Mouse (Mus musculus) intestine, postnatal 0 days (tissue): Measurements from ENCODE around the gene Tmem151a. TPM values are rescaled to one million over a fixed set of nuclear protein-coding genes. Genes with fewer than 3 reads are reported as not detected.
A peak's percentile ranks its signal among the peaks of the same experiment; 100 is the strongest.
"Not testable (repeated sequence)": the region's sequence is repeated elsewhere in the genome, so short reads cannot be mapped to it uniquely, and the experiment has no call there.

Source experiments
- ATAC-seq: fragments of 200-750 bp; cut with Nextera tagmentation; 2 replicates; pipeline ENCODE4 v1.8.0; 2017; ENCODE audit warnings: mild to moderate bottlenecking, moderate TSS enrichment, moderate library complexity
- H3K27ac ChIP-seq: fragments of 300-500 bp; sonication (generic); 2 replicates; pipeline ENCODE4 v1.5.1; 2014; ENCODE audit warnings: mild to moderate bottlenecking, low read depth, low read length, moderate library complexity
- H3K27me3 ChIP-seq: fragments of 300-500 bp; sonication (generic); replicated peaks from 2 replicates; pipeline ENCODE4 v1.6.1; 2014; ENCODE audit warnings: low read length, mixed read lengths; ENCODE audit not compliant: control insufficient read depth, insufficient read depth
- H3K36me3 ChIP-seq: fragments of 300-500 bp; sonication (generic); 2 replicates; pipeline ENCODE4 v1.6.1; 2014; ENCODE audit warnings: mild to moderate bottlenecking, moderate library complexity; ENCODE audit not compliant: control insufficient read depth, insufficient read depth
- H3K4me1 ChIP-seq: fragments of 300-500 bp; sonication (generic); replicated peaks from 2 replicates; pipeline ENCODE4 v1.6.1; 2014; ENCODE audit warnings: antibody characterized with exemption, low read length, mixed read lengths; ENCODE audit not compliant: control insufficient read depth, insufficient read depth
- H3K4me2 ChIP-seq: fragments of 300-500 bp; sonication (generic); replicated peaks from 2 replicates; pipeline ENCODE4 v1.6.1; 2014; ENCODE audit warnings: low read depth, mild to moderate bottlenecking, moderate library complexity
- H3K4me3 ChIP-seq: fragments of 300-500 bp; sonication (generic); 2 replicates; pipeline ENCODE4 v1.5.1; 2014; ENCODE audit warnings: low read depth, low read length
- H3K9ac ChIP-seq: fragments of 300-500 bp; sonication (generic); 2 replicates; pipeline ENCODE4 v1.6.1; 2014; ENCODE audit warnings: mild to moderate bottlenecking, low read depth, low read length
- H3K9me3 ChIP-seq: fragments of 300-500 bp; sonication (generic); 2 replicates; pipeline ENCODE4 v1.6.1; 2016; ENCODE audit warnings: mixed run types; ENCODE audit not compliant: control insufficient read depth
- CTCF ChIP-seq: sonication (generic); IDR thresholded peaks from 2 replicates; pipeline ENCODE4 v1.5.1; 2016; ENCODE audit warnings: low read depth, mild to moderate bottlenecking, control low read depth, antibody characterized with exemption, moderate library complexity
- WGBS: fragments of 180-500 bp; shearing (Covaris S2); extraction: QIAGEN DNeasy Blood & Tissue Kit; methylation state at CpG from one replicate; pipeline ENCODE4 v1.1.7; 2014; 5-methylcytosine and 5-hydroxymethylcytosine counted together
- polyA plus RNA-seq: library from polyadenylated mRNA; unstranded; fragments of >200 nt; fragmentation: Nextera tagmentation; extraction: Ambion mirVana; gene quantifications from 2 replicates; pipeline ENCODE4 v1.2.1, GENCODE M21; 2015

Gene Tmem151a
- polyA plus RNA-seq, 1 experiment from 2014 or later: 4.0 TPM

GRCm38 (mm10) chr19:5087884-5088728 is 2.8 kb upstream of the Tmem151a start, which contains the start of gene Yif1a:
Gene Yif1a, plus strand, starts transcription at chr19:5088538.
- peak within 1 kb of the TSS; percentile 78 for H3K9ac ChIP-seq
- peak; percentile 90 for ATAC-seq
- peaks cover 33% of the 10 kb centered on the region for H3K36me3 ChIP-seq
- no peaks in the 10 kb centered on the region for H3K9me3 ChIP-seq
- TF ChIP-seq CTCF: peak; percentile 87
- peak within 1 kb of the TSS; percentile 91 for H3K4me3 ChIP-seq
- peaks cover 8% of the 10 kb centered on the region; the same call in 1 of the 2 replicates for H3K4me1 ChIP-seq
- H3K4me2 ChIP-seq: peak within 1 kb of the TSS; percentile 81
- peak within 1 kb of the TSS; percentile 95 for H3K27ac ChIP-seq
- WGBS: under 1% methylated on average over 58 of the region's 58 CpGs
- H3K27me3 ChIP-seq: peaks cover 29% of the 10 kb centered on the region

DNA sequence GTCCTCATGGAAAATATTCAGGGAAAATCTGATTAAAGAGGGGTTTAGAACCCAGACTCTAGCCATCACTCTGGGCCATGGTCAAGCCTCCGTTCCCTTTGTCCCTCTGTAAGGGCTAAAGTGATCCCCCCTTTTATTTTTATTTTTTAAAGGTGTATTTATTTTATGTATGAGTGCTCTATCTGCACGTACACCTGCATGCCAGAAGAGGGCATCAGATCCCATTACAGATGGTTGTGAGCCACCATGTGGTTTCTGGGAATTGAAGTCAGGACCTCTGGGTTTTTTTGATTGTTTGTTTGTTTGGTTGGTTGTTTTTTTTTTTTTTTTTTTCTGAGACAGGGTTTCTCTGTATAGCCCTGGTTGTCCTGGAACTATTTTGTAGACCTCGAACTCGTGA is 1.2 kb upstream of the Tmem151a start:
- WGBS: 53% methylated on average over 4 of the region's 4 CpGs
- not testable (repeated sequence) for H3K4me3 ChIP-seq, ATAC-seq, H3K9ac ChIP-seq, H3K4me2 ChIP-seq, H3K9me3 ChIP-seq, H3K27ac ChIP-seq, H3K4me1 ChIP-seq
- TF ChIP-seq CTCF: peak; percentile 40
- peaks cover 45% of the 10 kb centered on the region for H3K27me3 ChIP-seq
- peaks cover 18% of the 10 kb centered on the region for H3K36me3 ChIP-seq

GRCm38 (mm10) chr19:5084834-5085144 is 542 bp downstream of the Tmem151a start:
- Histone ChIP-seq H3K27me3 (peaks cover 57% of the 10 kb centered on the region), H3K4me2 (peak overlapping the region; percentile 84), H3K9me3 (no peaks in the 10 kb centered on the region)

DNA sequence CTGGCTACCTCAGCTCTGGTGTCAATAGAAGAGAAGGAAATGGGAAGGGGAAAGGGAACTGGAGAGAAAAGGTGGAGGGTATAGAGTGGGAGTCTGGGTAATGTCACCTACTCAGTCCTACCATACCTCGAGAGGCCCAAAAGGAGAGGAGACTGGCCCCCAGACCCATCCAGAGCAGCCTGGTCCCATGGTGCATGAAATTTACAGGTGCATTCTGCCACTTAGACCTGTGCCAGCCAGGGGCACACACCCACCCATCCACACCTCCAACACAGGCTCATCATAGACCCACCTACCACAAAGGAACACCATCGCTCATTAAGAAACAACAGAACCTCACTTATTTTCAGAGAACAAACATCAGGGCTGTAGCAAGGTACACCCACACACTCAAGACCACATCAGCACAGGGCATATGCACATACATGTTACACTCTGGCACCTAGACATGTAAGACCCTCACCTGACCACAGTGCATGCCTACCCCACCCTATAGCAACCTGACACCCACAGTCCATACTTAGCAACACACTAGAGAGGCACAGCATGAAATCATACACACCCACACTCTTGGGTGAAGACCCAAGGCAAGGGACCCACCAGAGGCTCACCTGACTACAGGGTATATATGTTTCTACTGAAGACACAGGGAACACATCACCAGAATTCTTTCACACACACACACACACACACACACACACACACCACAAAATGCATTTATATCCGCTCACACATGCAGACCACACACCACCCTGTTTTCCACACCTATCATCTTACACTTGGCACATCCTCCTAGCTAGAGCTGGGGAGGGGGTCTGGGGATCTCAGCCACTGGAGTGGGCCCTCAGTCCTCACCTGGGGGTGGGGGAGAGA is 1.1 kb downstream of the Tmem151a start:
- 64% methylated on average over 3 of the region's 3 CpGs for WGBS
- Histone ChIP-seq H3K4me2 (peak overlapping the region; percentile 84), H3K9me3 (no peaks in the 10 kb centered on the region), H3K4me1 (peaks cover 5% of the 10 kb centered on the region; the same call in 1 of the 2 replicates), H3K4me3 (peak overlapping the region; percentile 53; the same call in 1 of the 2 replicates), H3K27me3 (peaks cover 58% of the 10 kb centered on the region), H3K9ac (no peak overlapping the region), H3K27ac (no peak overlapping the region), H3K36me3 (no peaks in the 10 kb centered on the region)
- ATAC-seq: no peak
- TF ChIP-seq CTCF: no peak

More at GRCm38 (mm10) chr19:5084834-5085144, 542 bp downstream of the Tmem151a start:
- ATAC-seq: no peak
- no peak overlapping the region for H3K27ac ChIP-seq
- H3K4me1 ChIP-seq: peaks cover 8% of the 10 kb centered on the region; the same call in 1 of the 2 replicates
- H3K9ac ChIP-seq: no peak overlapping the region
- peak overlapping the region; percentile 53 for H3K4me3 ChIP-seq
- 3% methylated on average over 14 of the region's 15 CpGs for WGBS
- H3K36me3 ChIP-seq: peaks cover 4% of the 10 kb centered on the region
- no peak for TF ChIP-seq CTCF

DNA sequence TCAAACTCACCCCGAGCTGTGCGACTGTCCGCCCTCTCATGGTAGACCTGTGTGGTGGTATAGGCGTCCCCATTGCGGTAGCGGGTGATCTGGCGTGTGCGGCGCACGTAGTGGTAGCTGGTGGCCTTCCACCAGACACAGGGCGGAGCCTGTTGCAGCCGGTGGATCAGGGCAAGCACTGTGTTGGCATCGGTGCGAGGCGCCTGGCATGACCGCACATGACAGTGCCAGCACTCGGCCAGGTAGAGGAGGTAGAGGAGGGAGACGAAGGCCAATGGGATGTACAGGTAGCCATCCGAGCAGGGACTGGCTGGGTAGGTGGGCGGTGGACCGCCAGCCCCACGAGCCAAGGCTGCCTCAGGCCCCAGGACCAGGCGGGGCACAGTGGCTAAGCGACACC is 2.7 kb downstream of the Tmem151a start:
- WGBS: 58% methylated on average over 24 of the region's 24 CpGs
- no peaks in the 10 kb centered on the region for H3K36me3 ChIP-seq

DNA sequence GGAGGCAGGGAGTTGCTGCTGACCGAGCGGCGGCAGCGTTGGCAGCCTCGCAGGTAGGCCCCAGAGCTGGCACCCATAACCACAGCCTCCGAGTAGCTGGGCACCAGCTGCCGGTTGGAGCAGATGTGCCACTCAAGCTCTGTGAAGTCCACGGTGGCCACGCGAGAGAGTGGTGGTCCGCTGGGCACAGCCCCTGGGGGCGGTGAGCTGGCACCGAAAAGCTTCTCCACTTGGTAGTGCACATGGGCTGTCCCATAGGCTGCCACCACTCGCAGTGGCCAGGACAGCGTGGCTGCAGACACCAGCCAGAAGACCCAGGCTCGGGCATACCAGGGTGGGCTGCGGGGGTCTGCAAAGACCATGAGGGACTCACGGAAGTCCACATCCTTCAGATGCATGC is 3.3 kb downstream of the Tmem151a start:
- H3K9ac ChIP-seq: no peak overlapping the region
- TF ChIP-seq CTCF: no peak
- H3K4me3 ChIP-seq: no peak overlapping the region
- H3K4me2 ChIP-seq: no peak overlapping the region
- H3K36me3 ChIP-seq: no peaks in the 10 kb centered on the region
- H3K27ac ChIP-seq: no peak overlapping the region
- H3K27me3 ChIP-seq: peaks cover 58% of the 10 kb centered on the region
- H3K4me1 ChIP-seq: no peaks in the 10 kb centered on the region
- no peak for ATAC-seq
- 57% methylated on average over 18 of the region's 18 CpGs for WGBS
- no peaks in the 10 kb centered on the region for H3K9me3 ChIP-seq

More for the DNA sequence above, 2.7 kb downstream of the Tmem151a start:
- Histone ChIP-seq H3K4me2 (no peak overlapping the region), H3K27ac (no peak overlapping the region), H3K4me3 (no peak overlapping the region), H3K9ac (no peak overlapping the region), H3K4me1 (0 out of 2 replicates have a peak, but pooled peaks cover 4% of the 10 kb centered on the region), H3K9me3 (no peaks in the 10 kb centered on the region), H3K27me3 (peaks cover 58% of the 10 kb centered on the region)
- TF ChIP-seq CTCF: no peak
- no peak for ATAC-seq
